Mouse (Mus musculus): ENCODE data around the gene Apool.

DNA sequence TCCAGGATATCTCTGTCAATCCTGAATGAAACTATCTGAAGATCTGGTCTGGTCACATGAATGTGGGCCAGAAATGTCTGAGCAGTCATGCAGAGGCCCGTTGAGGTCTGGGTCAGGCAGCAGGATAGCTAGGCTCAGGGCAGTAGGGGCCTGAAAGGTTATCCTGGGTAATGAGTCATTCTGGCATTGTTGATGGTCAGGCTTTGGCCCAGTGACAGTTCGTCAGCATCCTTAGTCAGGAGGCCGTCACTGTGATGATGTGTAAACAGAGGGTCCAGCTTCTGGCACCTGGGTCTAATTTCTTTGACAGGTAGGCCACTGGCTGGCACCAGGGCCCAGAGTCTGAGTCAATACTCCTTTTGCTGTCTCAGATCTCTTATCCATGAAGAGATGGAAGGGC, 28.4 kb downstream of the Apool start:
- TF ChIP-seq POLR2A (IDR thresholded peaks at IDR 0.05; ENCODE audit: insufficient read length, low read depth) (no peak), TCF12 (IDR thresholded peaks at IDR 0.05; ENCODE audit: insufficient read depth, poor library complexity, severe bottlenecking) (no peak), E2F4 (IDR thresholded peaks at IDR 0.05; ENCODE audit: insufficient read depth) (no peak), POLR2AphosphoS2 (IDR thresholded peaks at IDR 0.05; ENCODE audit: insufficient read length, low read depth) (no peak), USF1 (IDR thresholded peaks at IDR 0.05; ENCODE audit: low read depth) (no peak), CEBPB (IDR thresholded peaks at IDR 0.05; ENCODE audit: insufficient read depth, poor library complexity, severe bottlenecking) (no peak)

Data from myocyte (in vitro differentiated cells).